Mouse (Mus musculus) olfactory bulb, adult 2 months (tissue): ENCODE measurements around the gene Gcg.

ENCODE experiments used
- CTCF ChIP-seq: fragments of 200-500 bp; IDR thresholded peaks from 2 replicates; pipeline ENCODE4 v1.5.1; 2012; ENCODE audit warnings: low read depth, mild to moderate bottlenecking, low read length, moderate library complexity; ENCODE audit not compliant: insufficient read depth
- POLR2A ChIP-seq: fragments of 200-500 bp; IDR thresholded peaks from 2 replicates; pipeline ENCODE4 v1.6.1; 2012; ENCODE audit warnings: mild to moderate bottlenecking, low read depth, low read length, moderate library complexity; ENCODE audit not compliant: insufficient read depth

DNA sequence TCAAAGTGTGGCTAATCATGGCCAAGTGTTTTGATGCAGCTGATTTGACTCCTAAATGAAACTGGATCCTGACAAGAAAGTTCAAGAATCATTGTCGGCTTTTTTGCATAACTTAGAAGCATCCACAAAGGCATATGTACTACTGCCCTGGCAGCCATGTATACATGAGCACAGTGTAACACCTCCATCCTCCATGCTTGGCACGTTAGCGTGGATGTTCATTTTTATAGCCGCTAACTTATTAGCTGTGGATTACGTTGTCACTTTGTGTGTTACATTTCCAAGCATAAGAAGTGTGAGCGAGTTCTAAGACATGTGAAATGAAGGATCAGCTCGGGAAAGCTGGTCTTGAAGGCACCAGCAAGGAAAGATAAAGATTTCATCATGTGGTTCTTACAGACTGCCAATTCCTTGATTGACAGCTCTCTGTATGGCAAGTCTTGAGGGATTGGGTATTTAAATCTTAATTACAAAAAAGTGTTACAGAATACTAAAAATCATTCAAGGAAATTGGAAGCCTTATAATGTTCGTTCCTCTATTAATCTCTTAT is 52.1 kb downstream of the Gcg start:
- TF ChIP-seq POLR2A (no peak), CTCF (no peak)
